Mouse (Mus musculus) gastrocnemius, postnatal 25 days (tissue): ENCODE results near the gene Gm10666. TPM values are rescaled to one million over a fixed set of nuclear protein-coding genes. Genes with fewer than 3 reads are reported as not detected.
"Not testable (repeated sequence)": the region's sequence is repeated elsewhere in the genome, so short reads cannot be mapped to it uniquely, and the experiment has no call there.

Experiments used
- DNase-seq: peaks from one replicate; pipeline ENCODE4 v3.0.0; 2022
- long read RNA-seq, 2 experiments: library from polyadenylated mRNA; stranded (forward); transcript quantifications; one replicate each; pipeline ENCODE4 v2.0.0; 2021
- total RNA-seq, 2 experiments: library from RNA; stranded (reverse); gene quantifications; 1 replicate in 1 of 2; 2 replicates in 1 of 2; pipeline ENCODE4 v1.2.3; 2021

The Gm10666 gene
- not detected for total RNA-seq
- long read RNA-seq, experiment 1: 0 reads
- long read RNA-seq, experiment 2: 0 reads

- not testable (repeated sequence) for DNase-seq
Observed at GRCm38 (mm10) chr7:22134641-22135040, at the start of gene Gm10666. Gm10666 (minus strand) TSS chr7:22134741.

GRCm38 (mm10) chr7:22163935-22164334, 29.4 kb upstream of the Gm10666 start, which contains the start of gene Vmn1r142:
Vmn1r142 (minus strand) TSS chr7:22164035.
- not testable (repeated sequence) for DNase-seq

- DNase-seq: not testable (repeated sequence)
Observed at GRCm38 (mm10) chr7:22118145-22118544, 16.4 kb downstream of the Gm10666 start, which contains the start of gene Gm16451. Gm16451 (minus strand) TSS chr7:22118245.

Other genes with a start within 250 kb of the Gm10666 start
- not detected for gene Gm5891, start 213.4 kb downstream of the Gm10666 start, total RNA-seq
- not detected for gene Vmn1r137, start 140.2 kb downstream of the Gm10666 start, total RNA-seq
- gene Vmn1r138, start 105.8 kb downstream of the Gm10666 start, total RNA-seq: not detected
- gene Gm6176, start 78.4 kb downstream of the Gm10666 start, total RNA-seq: not detected
- not detected for gene Vmn1r139, start 65.7 kb downstream of the Gm10666 start, total RNA-seq
- not detected for gene Gm16451, start 16.5 kb downstream of the Gm10666 start, total RNA-seq
- gene Vmn1r142, start 29.3 kb upstream of the Gm10666 start, total RNA-seq: not detected
- gene Vmn1r143, start 54.6 kb upstream of the Gm10666 start, total RNA-seq: not detected
- not detected for gene Gm8653, start 66.5 kb upstream of the Gm10666 start, total RNA-seq
- gene Gm8453, start 94.7 kb upstream of the Gm10666 start, total RNA-seq: not detected
- gene Gm4187, start 195.0 kb upstream of the Gm10666 start, total RNA-seq: not detected
- not detected for gene Gm8660, start 236.3 kb upstream of the Gm10666 start, total RNA-seq